Mouse (Mus musculus) heart, adult 2 months (tissue): ENCODE measurements around the gene Celf1. TPM values are rescaled to one million over a fixed set of nuclear protein-coding genes. Genes with fewer than 3 reads are reported as not detected.
A peak's percentile ranks its signal among the peaks of the same experiment; 100 is the strongest.

ENCODE experiments used
- DNase-seq, 2 experiments: peaks; one replicate each; pipeline ENCODE4 v3.0.0; 2021
- H3K27ac ChIP-seq: fragments of 200-600 bp; 2 replicates; pipeline ENCODE4 v1.8.1; 2022
- H3K27me3 ChIP-seq: fragments of 200-500 bp; 2 replicates; pipeline ENCODE4 v1.6.1; 2012; ENCODE audit warnings: mild to moderate bottlenecking, low read length, inconsistent platforms, mixed read lengths; ENCODE audit not compliant: control insufficient read depth, insufficient read depth
- H3K36me3 ChIP-seq: fragments of 200-500 bp; 2 replicates; pipeline ENCODE4 v1.6.1; 2012; ENCODE audit warnings: low read length, inconsistent platforms; ENCODE audit not compliant: control insufficient read depth, insufficient read depth
- H3K4me1 ChIP-seq: fragments of 200-500 bp; 2 replicates; pipeline ENCODE4 v1.6.1; 2011; ENCODE audit warnings: low read length; ENCODE audit not compliant: control insufficient read depth, insufficient read depth
- H3K4me3 ChIP-seq: fragments of 200-600 bp; 2 replicates; pipeline ENCODE4 v1.8.1; 2022
- H3K79me2 ChIP-seq: fragments of 200-500 bp; replicated peaks from 2 replicates; pipeline ENCODE4 v1.6.1; 2012; ENCODE audit warnings: mild to moderate bottlenecking, inconsistent platforms, low read length, moderate library complexity, mixed read lengths; ENCODE audit not compliant: control insufficient read depth, insufficient read depth
- H3K9ac ChIP-seq: fragments of 200-500 bp; 2 replicates; pipeline ENCODE4 v1.6.1; 2012; ENCODE audit warnings: low read depth, mild to moderate bottlenecking, control low read depth, inconsistent platforms, low read length, mixed read lengths
- CTCF ChIP-seq: fragments of 200-600 bp; IDR thresholded peaks from 2 replicates; pipeline ENCODE4 v1.8.1; 2022; ENCODE audit warnings: antibody characterized with exemption, mild to moderate bottlenecking, moderate library complexity
- EP300 ChIP-seq: fragments of 200-500 bp; IDR thresholded peaks from 2 replicates; pipeline ENCODE4 v1.6.1; 2011; ENCODE audit warnings: low read depth, low read length, control low read depth; ENCODE audit not compliant: insufficient read depth
- POLR2A ChIP-seq: fragments of 200-500 bp; IDR thresholded peaks from 2 replicates; pipeline ENCODE4 v1.6.1; 2011; ENCODE audit warnings: mild to moderate bottlenecking, low read depth, low read length, control low read depth; ENCODE audit not compliant: insufficient read depth
- WGBS: fragments of 180-500 bp; shearing (Covaris S2); methylation state at CpG from one replicate; pipeline ENCODE4 v1.1.7; 2018; 5-methylcytosine and 5-hydroxymethylcytosine counted together
- intact Hi-C: fragments of 180-260 bp; cut with DNase I; formaldehyde crosslinking; loops from one replicate; pipeline ENCODE4 v1.15.1; 2025
- polyA plus RNA-seq: library from polyadenylated mRNA; depleted of rRNA; stranded (reverse); fragments of >200 nt; gene quantifications from 2 replicates; pipeline ENCODE4 v1.2.3, GENCODE M21; 2012
- total RNA-seq, 2 experiments: library from RNA; stranded (reverse); gene quantifications; 2 replicates each; pipeline ENCODE4 v1.2.3; 2021

Celf1 gene
- total and polyA plus RNA-seq, 3 experiments = 39.2 to 77.7 (median 69.2) TPM

- Histone ChIP-seq H3K36me3 (peaks cover 23% of the 10 kb centered on the region), H3K27ac (no peak overlapping the region), H3K4me3 (no peak overlapping the region), H3K4me1 (peaks cover 13% of the 10 kb centered on the region), H3K9ac (no peak overlapping the region), H3K79me2 (peaks cover 4% of the 10 kb centered on the region; the same call in 1 of the 2 replicates), H3K27me3 (no peaks in the 10 kb centered on the region)
- intact Hi-C loops = no loop called here
- WGBS = 77% methylated on average over 1 of the region's 1 CpGs
- TF ChIP-seq EP300 = no peak
- TF ChIP-seq POLR2A = no peak
- no peak for TF ChIP-seq CTCF
- no peak for DNase-seq
Measured at GRCm38 (mm10) chr2:90963304-90963703, 23.1 kb downstream of the Celf1 start.

DNA sequence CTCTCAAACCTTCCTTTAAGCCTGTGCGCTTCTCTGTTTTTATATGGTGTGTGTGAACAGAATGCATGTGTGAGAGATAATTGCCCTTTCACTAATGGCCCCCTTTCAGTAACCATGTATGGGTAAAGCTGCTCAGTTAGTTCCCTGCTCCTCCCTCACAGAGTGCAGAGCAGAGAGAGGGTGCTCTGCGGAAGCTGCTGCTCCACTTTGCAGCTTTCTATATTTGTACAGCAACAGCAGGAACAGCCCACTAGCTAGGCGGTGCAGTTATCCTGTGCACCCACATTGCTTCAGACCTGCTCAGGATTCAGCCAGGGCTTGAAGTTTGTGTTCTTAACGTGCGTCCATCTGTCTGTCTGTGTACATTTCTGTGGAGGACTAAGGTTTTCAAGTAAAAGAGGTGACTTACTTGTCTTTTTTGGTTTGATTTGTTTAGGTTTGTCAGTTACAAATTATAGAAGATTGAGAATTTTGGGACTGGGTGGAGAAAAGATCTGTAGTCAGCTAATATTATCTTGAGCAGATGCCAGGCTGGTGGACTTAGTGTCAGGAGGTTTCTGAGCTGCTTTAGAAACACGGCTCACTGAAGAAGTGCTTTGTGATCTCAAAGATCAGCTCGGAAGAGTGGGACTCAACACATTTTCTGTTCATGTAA lies 24.8 kb downstream of the Celf1 start:
- intact Hi-C loops = no loop called here
- TF ChIP-seq CTCF = peak; percentile 14; the same call in 1 of the 2 replicates
- no peak for TF ChIP-seq EP300
- peak; percentile 22; the same call in 1 of the 2 replicates for TF ChIP-seq POLR2A
- WGBS = 11% methylated on average over 7 of the region's 7 CpGs
- peaks cover 4% of the 10 kb centered on the region; the same call in 1 of the 2 replicates for H3K79me2 ChIP-seq
- H3K27ac ChIP-seq = peak overlapping the region; percentile 42
- peaks cover 23% of the 10 kb centered on the region for H3K36me3 ChIP-seq
- DNase-seq = peak; percentile 44 to 47
- H3K27me3 ChIP-seq = no peaks in the 10 kb centered on the region
- H3K9ac ChIP-seq = no peak overlapping the region
- H3K4me3 ChIP-seq = peak overlapping the region; percentile 26
- H3K4me1 ChIP-seq = peaks cover 13% of the 10 kb centered on the region

DNA sequence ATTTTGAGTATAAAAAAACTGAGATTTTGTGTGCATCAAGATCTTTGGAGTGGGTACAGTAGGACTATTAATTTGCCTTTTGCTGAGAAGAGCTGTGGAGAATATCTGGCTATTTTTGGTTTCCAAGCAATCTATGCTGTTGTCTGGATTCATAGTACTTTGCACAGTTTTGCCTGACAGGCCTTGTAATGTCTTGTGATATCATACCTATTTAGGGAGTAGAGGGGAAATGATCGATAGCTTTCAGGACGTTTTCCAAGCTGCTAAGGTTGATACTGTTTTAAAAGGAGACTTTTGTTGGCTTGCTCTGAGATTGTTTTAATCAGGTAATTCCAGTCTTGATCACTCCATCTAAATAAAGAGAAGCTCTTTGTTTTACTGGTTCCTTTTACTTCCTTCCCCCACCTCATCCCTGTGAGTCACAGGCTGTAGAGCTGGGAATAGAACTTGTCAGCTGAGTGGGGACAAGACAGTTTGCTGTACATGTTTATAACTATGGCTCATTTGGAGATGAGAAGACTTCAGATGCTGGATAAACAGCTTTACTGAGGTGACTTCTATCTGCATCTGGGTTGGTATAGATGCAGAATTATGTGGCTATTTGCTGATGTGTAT lies 25.4 kb downstream of the Celf1 start:
- H3K79me2 ChIP-seq = peaks cover 2% of the 10 kb centered on the region; the same call in 1 of the 2 replicates
- intact Hi-C loops = no loop called here
- peaks cover 14% of the 10 kb centered on the region for H3K4me1 ChIP-seq
- H3K27me3 ChIP-seq = no peaks in the 10 kb centered on the region
- no peak for TF ChIP-seq POLR2A
- TF ChIP-seq EP300 = no peak
- TF ChIP-seq CTCF = no peak
- DNase-seq = no peak
- peak overlapping the region; percentile 26; the same call in 1 of the 2 replicates for H3K4me3 ChIP-seq
- no peak overlapping the region for H3K9ac ChIP-seq
- 9% methylated on average over 2 of the region's 2 CpGs for WGBS
- H3K27ac ChIP-seq = peak overlapping the region; percentile 42
- H3K36me3 ChIP-seq = peaks cover 23% of the 10 kb centered on the region

- intact Hi-C loops = no loop called here
- Histone ChIP-seq H3K79me2 (peaks cover 2% of the 10 kb centered on the region; the same call in 1 of the 2 replicates), H3K4me1 (peaks cover 8% of the 10 kb centered on the region), H3K27me3 (no peaks in the 10 kb centered on the region), H3K27ac (no peak overlapping the region), H3K4me3 (no peak overlapping the region), H3K9ac (no peak overlapping the region), H3K36me3 (peaks cover 18% of the 10 kb centered on the region)
- DNase-seq = no peak
- no peak for TF ChIP-seq EP300
- TF ChIP-seq CTCF = no peak
- TF ChIP-seq POLR2A = no peak
Measured at GRCm38 (mm10) chr2:90970606-90971005, 30.4 kb downstream of the Celf1 start.

DNA sequence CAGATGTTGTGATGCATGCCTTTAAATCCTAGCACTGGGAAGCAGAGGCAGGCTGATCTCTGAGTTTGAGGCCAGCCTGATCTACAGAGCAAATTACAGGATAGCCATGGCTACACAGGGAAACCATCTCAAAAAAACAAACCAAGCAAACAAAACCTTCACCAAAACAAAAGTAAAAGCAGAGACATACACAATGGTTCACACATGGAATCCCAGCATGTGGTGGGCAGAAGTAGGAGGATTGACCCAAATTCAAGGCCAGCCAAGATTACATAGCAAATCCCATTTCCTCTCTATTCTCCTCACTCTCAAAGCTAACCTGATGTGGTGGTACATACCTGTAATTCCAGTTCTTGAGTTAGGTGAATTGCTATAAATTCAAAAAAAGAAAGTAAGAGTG lies 33.9 kb downstream of the Celf1 start:
- Histone ChIP-seq H3K9ac (no peak overlapping the region), H3K27ac (no peak overlapping the region), H3K27me3 (no peaks in the 10 kb centered on the region), H3K79me2 (peaks cover 4% of the 10 kb centered on the region), H3K4me3 (no peak overlapping the region), H3K4me1 (peaks cover 5% of the 10 kb centered on the region), H3K36me3 (peaks cover 9% of the 10 kb centered on the region; the same call in 1 of the 2 replicates)
- intact Hi-C loops = no loop called here
- no peak for DNase-seq
- TF ChIP-seq CTCF (no peak), EP300 (no peak), POLR2A (no peak)

- Histone ChIP-seq H3K4me1 (peaks cover 5% of the 10 kb centered on the region), H3K9ac (no peak overlapping the region), H3K27me3 (no peaks in the 10 kb centered on the region), H3K4me3 (no peak overlapping the region), H3K36me3 (peaks cover 9% of the 10 kb centered on the region; the same call in 1 of the 2 replicates), H3K79me2 (peaks cover 6% of the 10 kb centered on the region), H3K27ac (no peak overlapping the region)
- DNase-seq = no peak
- WGBS = 73% methylated on average over 7 of the region's 7 CpGs
- TF ChIP-seq CTCF = no peak
- TF ChIP-seq POLR2A = no peak
- TF ChIP-seq EP300 = no peak
- intact Hi-C loops = no loop called here
Measured at GRCm38 (mm10) chr2:90975181-90975835, 35.1 kb downstream of the Celf1 start.
